Mouse (Mus musculus) megakaryocyte, adult 5-6 weeks (primary cell): ENCODE measurements at regions not wholly inside any gene's neighbourhood (a gene's known extent, or its start where the extent isn't known, plus 50 kb on each side); places are given as distances from the start of the nearest gene placed in this dataset.

Experiments
- ATAC-seq: 2 replicates; pipeline ENCODE4 v1.8.0; 2016; ENCODE audit warnings: mild to moderate bottlenecking, inconsistent platforms; ENCODE audit not compliant: poor library complexity, severe bottlenecking

DNA sequence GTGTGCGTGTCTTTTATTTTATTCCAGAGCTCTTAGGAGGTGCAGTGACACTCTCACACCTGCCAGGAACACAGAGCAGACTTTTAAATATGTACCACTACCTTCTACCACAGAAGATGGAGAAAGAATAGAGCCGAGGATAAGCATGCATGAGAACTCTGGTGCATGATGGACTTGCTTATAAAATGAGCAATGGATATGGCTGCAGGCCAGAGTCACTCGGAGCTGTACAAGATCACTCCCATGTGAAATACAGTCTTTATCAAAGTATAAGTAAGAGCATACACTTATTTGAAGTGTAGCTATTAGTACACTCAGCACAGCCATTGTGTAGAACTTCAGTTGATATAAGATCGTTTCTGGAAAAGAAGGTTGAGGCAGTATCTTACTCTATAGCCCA is 268.8 kb upstream of the Klf3 start:
- ATAC-seq, result no peak

DNA sequence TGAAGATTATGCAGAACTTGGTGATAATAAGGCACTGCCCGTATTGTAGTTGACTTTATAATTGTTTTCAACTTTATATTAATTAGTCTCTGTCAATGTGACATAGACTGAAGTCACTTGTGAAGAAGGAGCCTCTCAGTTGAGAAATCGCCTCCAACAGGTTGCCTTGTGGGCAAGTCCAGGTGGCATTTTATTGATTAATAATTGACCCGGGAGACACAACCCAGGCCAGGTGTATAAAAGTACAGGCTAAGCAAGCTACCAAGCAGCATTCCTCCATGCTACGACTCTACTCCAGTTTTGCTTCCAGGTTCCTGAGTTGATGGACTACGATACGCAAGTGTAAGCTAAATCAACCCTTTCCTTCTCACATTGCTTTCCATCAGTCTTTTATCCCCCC is 268.2 kb upstream of the Klf3 start:
- no peak for ATAC-seq

DNA sequence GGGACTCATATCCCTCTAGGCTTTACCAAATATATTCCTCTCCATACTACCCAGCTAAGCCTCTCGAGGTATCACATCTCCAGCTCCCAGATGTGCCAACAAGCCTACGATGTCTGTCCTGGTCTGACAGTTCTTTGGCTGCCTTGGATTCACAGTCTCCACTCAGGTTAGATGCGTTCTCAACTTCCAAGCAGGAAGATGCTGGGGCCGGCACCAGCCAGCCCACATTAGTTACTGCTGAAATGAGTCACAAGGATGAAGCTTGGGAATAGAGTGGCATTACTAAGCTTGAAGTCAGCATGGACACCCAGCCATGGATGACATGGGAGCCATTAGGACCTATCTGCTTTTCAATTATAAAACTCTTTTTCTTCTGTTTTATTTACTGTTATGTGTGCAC is 267.6 kb upstream of the Klf3 start:
- ATAC-seq, result no peak

DNA sequence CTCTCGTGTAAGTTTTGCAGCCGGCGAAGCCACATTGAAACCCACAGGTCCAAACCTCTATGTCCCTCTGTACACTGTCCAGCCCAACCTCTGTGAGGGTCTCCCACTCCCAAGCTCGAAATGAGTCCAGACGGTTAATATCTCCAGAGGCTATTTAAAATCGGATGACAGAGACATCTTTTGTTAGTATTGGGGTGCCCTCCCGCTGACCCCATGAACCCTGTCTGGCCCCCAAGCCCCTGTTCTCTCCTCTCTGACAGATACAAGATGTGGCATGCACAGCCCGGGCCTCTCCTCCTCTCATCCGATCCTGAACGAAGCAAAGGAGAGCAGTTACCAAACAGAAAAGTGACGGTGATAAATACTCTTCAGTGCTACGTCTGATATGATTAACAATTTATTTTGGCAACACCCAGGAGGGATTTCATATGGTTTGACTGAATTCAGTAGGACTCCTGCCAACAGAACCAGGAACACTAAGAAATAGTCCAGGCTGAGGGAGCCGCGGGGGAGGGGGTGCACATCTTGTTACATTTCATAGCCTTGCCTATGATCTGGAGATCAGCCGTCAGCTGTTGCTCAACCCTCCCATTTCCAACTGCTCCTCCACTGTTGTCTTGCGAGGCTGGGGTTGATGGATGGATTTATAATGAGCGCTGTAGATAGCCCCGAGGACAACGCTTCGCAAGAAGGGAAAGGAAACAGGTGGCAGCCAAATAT is 266.6 kb upstream of the Klf3 start:
- ATAC-seq, result no peak

DNA sequence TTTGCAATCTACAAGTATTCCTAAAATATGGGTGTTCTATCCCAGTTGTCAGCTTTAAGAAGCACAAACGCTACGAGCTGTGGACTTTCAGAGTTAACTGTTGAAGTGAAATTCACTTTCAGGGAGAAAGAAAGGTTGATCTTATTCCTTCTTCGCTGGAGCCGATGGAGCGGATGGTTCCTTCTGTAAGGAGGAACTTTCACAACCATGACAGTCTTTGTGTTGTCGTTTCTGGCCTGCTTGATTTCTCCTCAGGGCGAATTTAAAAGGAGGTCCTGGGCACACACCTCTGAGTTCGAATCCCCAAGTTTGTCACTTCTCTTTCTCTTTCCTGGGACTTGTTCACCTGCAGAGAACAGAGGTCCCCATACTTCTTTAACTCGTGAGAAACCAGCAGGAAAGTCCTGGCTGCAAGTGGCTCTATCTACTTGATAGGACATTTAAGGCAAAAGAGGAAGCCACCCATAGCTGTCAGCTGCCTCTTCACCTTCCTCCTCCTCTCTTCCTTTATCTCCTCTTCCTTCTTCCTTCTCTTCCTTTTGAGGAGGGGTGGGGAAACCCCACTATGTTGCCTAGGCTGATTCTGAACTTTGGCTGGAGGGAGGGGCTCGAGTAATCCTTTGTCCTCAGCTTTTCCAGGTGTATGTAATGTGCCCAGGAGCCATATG is 265.9 kb upstream of the Klf3 start:
- ATAC-seq, result peak; percentile 60

DNA sequence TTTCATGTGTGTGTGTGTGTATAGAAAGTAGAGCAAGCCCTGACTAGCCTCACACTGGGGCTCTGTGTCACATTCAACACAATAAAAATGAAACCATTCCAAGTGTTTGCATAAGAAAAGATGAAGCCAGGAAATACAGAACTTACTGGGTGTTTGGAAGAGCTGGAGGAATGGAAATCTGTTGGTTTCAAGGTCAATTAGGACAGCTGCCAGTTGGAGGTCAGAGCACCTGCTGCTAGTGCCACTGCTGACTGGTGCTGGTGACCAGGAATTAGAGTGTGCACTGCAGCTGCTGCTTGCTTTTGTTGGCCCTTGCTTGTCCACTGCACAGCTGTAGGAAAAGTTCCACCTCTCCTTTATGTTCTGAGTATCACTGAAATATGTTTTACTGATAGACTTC is 261.4 kb upstream of the Klf3 start:
- ATAC-seq, result no peak

DNA sequence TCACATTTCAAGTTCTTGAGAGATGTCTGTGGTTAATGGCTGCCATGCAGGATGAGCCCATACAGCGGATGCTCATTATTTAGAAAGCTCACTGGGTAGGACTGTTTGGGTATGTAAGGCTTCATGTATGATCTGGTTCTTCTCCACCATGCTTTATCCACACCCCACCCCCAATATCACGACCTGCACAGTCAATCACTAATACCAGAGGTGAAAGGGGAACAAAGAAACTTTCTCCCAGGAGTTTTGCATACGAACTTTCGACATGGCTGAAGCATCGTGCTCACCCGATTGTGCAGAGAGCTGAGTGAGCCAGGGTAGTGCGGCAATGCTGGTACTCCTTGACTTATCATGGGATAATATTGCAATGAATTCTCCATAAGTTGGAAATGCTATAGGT is 247.3 kb upstream of the Klf3 start:
- ATAC-seq, result no peak

DNA sequence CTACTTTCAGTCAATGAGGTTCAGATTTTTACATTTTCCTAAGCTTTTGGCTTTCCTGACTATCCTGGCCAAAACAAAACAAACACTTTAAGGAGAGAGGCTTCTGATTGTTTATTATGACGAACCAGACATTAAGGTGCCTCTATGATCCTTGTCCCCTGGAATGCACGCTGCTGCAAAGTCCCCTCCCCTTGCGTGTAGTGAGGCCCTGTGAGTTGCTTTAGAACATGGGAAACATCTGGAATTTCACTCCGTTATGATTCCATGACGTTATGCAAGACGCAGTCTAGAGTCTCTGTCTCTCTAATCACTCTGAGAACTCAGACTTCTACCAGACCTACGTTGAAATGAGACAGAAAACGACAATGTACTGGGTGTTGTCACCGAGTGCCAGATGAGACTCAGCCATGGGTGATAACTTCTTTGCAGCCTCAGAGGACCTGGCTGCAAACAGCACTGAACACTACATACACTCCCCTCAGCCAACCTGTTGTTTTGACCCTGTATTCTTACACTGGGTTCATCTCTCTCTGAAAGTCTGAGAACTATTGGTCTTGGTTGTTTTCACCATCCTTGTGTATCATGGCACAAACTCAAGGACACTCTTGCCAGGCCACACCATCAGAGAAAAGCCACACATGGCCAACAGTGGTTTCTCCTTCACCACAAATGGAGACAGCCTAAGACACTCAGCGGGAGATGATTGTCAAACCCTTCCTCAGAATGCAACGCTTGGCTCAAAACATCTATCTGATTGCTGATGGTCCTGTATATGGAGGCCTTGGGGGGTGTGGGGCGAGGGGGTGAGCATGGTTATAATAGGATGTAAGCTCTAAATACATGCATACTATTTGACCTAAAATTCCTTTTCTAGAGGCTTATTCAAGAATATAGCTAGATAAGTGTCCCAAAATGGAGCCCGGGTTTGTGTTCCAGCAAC is 236.5 kb upstream of the Klf3 start:
- ATAC-seq, result no peak

DNA sequence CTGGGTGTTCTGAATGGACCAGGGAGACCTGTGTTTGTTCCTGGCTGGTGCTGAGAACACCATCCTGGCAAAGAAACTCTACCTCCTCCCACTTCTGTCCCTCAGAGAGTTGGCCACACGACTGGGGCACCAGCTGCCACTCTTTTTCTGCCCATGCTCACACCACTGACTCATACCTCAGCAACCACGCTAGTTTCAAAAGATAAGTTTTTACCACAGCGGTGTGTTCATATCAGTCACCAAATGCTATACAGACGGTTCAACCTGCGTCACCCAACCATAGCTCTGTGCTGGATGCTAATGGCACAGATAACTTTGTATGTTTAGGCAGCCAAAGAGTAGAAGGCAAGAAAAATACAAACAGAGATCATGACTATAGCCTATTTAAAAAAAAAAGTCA is 235.4 kb upstream of the Klf3 start:
- no peak for ATAC-seq

DNA sequence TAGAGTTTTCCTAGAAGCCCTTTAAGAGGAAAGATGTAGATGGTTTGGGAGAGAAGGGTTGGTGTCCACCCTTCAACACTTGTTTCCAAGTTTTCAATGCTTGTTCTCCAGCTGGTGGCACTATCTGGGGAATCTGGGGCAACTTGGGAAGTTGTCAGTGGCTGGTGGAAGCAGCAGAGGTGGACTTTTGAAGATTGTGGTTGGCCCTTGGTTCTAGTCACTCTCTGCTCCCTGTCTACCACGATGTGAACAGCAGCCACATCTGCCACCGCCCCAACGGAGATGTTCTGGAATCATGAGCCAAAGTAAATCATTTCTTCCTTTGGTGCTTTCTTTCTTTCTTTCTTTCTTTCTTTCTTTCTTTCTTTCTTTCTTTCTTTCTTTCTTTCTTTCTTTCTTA is 234.9 kb upstream of the Klf3 start:
- ATAC-seq, result no peak

DNA sequence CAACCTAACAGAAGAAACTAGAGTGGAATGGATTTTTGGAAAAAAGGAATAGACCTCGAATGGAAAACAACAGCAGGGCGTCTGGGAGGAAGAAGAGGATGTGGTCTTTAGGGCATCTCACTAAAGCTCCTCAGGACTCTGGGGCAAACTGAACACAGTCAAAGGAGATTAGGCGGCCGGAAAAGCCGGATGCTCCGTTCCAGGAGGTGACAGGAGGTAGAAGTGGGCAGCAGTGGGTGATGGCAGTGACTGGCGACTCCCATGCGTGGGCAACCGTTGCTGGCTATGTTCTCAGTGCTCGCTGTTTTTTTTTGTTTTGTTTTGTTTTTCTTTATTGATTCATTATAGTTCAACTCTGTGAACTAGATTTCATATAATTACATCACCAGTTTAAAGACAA is 228.8 kb upstream of the Klf3 start:
- no peak for ATAC-seq

DNA sequence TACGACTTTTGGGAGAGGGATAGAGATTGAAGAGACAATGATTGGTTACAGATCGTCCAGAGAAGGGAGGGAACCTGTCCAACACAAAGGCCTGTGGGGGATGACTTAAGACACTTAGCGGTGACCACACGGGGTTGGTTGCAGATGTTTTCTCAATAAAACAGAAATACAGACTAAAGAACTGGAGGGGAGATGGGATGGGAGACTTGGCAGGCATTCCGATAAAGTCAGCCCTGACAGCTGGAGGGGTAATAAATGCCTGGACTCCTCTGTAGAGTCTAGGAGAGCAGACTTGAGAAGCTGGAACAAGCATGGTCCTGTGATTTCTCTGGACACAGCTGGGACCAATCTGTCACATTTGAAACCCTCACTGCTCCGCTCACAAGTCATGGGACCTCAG is 227.3 kb upstream of the Klf3 start:
- no peak for ATAC-seq

DNA sequence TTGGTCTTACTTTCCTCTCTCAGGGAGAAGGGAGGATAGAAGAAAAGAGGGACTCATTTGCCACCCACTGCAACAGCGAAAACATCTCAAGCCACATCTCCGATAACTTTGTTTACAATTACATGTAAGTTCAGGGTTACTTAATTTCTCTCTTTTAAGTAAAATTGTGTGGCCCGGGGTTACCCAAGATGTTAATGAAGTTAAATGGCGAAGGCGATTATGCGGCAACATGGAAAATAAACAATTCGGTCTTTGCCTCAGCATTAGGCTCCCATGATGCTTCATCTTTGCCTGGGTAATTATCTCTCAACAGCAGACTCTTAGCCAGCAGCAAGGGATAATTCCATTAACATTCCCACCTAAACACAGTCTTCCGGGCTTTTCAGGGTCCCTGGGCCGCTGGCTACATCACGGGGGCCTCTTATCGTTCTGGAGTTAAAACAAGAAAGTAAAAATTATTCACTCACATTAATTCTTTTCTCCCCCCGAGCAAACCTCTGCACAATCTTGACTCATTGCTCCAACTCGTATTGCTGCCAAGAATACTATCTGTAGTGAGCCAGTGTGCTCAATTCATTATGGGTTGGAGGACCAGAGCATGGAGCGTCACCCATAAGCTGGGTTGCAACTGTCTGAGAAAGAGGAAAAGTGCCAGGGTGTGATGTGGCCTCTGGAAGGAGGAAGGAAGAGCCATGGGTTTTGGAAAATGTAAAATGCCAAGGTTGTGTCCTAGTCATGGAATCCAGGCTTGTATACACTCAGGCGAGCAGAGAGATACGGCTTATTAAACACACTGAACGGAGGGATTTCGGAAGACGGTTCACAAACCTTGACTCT is 226.5 kb upstream of the Klf3 start:
- no peak for ATAC-seq

DNA sequence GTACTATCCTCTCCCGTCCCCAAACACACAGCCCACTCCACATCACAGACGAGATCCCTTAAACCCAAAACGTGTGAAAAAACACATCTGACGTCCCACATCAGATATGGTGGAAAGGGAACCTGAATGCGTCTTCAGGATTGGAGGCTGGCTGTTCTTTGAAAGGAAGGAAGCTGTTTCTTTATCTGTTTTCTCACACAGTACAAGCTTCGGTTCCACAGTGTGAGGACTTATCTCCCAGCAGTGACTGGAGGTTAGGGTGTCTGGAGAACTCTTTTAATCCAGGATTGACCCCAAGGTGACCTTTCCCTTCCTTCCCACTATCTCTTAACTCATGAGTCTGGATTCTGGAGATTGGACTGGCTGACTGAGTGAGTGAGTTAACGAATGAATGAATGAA is 225.8 kb upstream of the Klf3 start:
- no peak for ATAC-seq

DNA sequence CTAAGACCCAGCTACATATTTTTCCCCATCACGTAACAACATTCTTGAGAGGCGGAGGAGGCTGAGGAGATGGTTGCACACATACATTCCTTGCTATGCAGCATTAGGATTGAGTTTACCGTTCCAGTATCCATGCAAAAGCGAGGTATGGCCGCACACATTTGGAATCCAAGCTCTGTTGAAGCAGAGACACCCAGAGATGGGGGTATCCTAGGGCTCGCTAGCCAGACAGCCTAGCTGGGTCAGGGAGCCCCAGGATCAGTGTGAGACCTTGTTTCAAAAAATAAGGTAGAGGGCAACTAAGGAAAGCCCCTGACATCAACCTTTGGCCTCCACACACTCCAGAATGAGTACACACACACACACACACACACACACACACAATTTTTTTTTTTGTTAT is 224.7 kb upstream of the Klf3 start:
- ATAC-seq, result no peak

DNA sequence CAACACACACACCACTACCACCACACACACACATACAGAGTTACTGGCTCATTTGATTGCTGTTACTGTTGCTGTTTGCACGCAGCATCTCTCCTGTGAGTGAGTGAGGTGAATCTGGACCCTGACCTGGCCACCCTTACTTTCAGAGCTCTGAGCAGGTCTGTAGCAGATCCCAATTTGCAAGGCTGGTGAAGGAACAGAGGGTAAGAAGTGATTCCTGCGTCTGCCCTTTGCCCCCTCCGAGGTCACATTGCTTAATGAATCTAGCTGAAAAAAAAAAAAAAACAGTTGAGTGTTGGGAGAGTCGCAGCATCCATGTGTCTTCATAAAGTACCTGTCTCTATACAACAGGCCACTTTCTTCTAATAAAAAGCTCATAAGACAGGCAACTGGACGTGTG is 224.1 kb upstream of the Klf3 start:
- no peak for ATAC-seq

DNA sequence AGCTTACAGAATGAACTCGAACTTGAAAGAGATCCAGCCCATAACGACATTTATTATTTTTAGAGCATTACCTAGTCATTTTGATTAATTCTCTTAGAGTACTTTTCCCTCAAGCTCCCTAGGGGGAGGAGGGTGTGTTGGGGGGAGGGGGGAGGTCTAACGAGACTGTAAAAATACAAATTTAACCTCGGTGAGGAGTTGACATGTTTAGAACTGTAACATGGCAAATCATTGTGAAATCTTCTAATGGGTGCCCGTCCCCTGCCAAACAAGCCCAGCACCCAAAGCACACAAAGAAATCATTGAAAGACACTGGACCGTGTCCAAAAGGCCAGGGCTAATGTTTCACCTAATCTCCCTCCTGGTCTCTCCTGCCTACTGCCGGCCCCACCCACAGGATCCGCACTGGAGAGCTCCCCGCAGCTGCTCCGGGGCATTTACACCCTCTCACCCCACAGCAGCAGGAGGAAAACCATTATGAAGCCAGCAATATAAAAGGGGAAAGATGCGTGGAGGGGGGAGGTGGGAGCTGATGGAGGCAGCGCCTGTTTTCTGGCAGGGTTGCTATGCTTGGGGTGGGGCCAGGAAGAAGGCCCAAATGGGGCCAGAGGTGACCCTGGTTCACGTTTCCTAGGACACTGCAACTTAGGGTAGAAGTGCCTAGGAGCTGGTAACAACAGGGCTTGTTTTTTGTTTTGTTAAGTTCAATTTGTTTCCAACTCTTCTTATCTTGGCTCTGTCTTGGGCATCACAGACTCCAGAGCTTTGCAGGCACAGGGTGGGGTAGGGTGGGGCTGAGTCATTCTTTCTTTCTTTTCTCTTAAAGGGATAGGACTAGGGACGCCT is 223.5 kb upstream of the Klf3 start:
- peak; percentile 33; the same call in 1 of the 2 replicates for ATAC-seq

DNA sequence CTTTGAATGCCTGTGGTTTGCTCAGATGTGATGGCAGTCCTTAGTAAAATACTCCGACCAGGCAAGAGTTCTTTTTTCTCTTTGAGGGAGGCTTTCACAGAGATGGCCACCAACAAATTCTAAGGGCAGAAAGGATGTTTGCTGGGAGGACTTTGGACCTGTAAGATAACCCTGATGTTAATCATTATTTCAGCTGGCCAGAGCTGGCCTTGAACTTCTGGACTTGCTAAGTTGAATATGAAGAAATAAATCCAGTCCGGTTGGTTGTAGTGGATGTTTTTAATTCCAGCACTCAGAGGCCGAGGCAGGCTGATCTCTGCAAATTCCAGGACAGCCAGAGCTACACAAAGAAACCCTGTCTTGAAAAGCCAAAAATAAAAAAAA is 222.9 kb upstream of the Klf3 start:
- ATAC-seq, result no peak

DNA sequence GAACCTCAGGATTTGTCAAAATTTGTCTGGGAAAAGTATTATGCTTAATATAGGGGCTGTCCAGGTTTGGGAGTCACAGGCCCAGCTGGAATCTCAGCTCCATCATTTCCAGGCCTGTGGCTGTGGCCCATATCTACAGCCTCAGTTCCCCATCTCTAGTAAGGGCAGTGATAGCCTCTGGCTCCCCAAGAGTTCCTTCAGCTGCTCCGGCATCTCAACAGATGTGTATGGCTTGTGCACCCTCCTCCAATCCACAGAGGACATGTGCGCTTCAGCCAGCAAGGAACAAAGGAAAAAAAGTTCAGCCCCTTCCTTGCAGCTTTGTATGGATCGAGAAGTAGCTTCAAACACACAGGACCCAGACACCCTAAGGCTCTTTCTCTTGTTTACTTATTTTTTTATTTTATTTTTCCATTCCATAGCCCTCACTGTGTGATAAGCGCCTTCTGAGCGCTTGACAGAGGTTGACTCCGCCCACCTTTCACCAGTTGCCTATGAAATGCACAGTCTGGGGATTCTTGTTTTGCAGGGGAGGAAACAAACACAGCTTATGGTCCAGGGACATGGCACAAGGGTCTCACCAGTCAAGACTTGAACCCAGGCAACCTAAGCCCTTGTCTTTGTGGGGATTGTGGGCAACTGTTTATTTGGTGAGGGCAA is 222.3 kb upstream of the Klf3 start:
- ATAC-seq, result no peak

DNA sequence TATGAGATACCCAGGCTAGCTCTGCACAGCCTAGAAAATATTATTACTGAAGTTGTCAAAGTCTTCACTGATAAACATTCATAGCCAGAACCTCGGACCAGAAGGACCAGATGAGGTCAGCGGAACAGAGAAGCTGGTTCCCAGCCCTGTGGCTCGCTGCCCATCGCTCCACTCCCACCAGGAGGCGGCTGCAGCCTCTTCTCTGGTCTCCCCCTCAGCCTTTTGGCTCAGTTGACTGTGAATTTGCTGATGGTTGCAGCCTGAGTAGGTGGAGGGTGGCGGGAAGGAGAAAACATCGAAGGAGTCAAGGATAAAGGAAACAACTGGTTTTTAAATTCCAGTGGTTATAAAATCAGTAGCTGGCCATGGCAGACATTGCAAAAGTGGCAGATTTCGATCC is 221.7 kb upstream of the Klf3 start:
- ATAC-seq, result no peak
